ENCODE assay signal across 17 mouse cellular contexts in genomic region chr6:135376248-135376647, GRCm38 (mm10).
"Had no signal": no experiment of that assay in that cellular context is flagged by ENCODE, and none has a peak within 500 bp of the region (broad histone marks: within the 10 kb centered on the region; RNA-seq: fewer than 3 reads in every experiment).

No protein-coding gene starts in this region.

- H3K9me3 ChIP-seq: limb, embryonic 10.5 days; liver, embryonic 15.5 days; stomach, embryonic 15.5 days had no signal

- ATAC-seq: intestine, postnatal 0 days; lung, postnatal 0 days had no signal

- H3K4me1 ChIP-seq: liver, embryonic 15.5 days had no signal

- H3K4me3 ChIP-seq: left cerebral cortex, adult 2 months; limb, embryonic 10.5 days; liver, embryonic 15.5 days; stomach, embryonic 15.5 days had no signal

- H3K27me3 ChIP-seq: stomach, embryonic 15.5 days had no signal

- H3K9ac ChIP-seq: liver, embryonic 15.5 days; stomach, embryonic 15.5 days had no signal

- DNase-seq: kidney, adult 9 months; kidney, postnatal 36 days; lung, adult 2 months; lung, postnatal 36 days; midbrain, embryonic 14.5 days; retina, postnatal 1 day; right cerebral cortex, postnatal 14 days; thymus, adult 2 months; thymus, postnatal 25 days had no signal

- H3K4me2 ChIP-seq: liver, embryonic 11.5 days; liver, embryonic 15.5 days; stomach, embryonic 15.5 days had no signal

- H3K36me3 ChIP-seq: limb, embryonic 10.5 days; liver, embryonic 15.5 days had no signal

- H3K27ac ChIP-seq: kidney, postnatal 0 days; left cerebral cortex, adult 2 months; limb, embryonic 10.5 days; liver, embryonic 15.5 days had no signal
